Mouse (Mus musculus) midbrain, embryonic 16.5 days (tissue): Measurements from ENCODE around the gene Prelp. TPM values are rescaled to one million over a fixed set of nuclear protein-coding genes. Genes with fewer than 3 reads are reported as not detected.
A peak's percentile ranks its signal among the peaks of the same experiment; 100 is the strongest.

Experiments used
- ATAC-seq: fragments of 200-750 bp; cut with Nextera tagmentation; 2 replicates; pipeline ENCODE4 v1.8.0; 2017; ENCODE audit warnings: moderate TSS enrichment
- H3K27ac ChIP-seq: fragments of 300-500 bp; sonication (generic); 2 replicates; pipeline ENCODE4 v1.5.1; 2014; ENCODE audit warnings: mild to moderate bottlenecking, low read length, mixed read lengths
- H3K27me3 ChIP-seq: fragments of 300-500 bp; sonication (generic); 2 replicates; pipeline ENCODE4 v1.6.1; 2014; ENCODE audit warnings: low read depth, low read length, mixed read lengths; ENCODE audit not compliant: control insufficient read depth, insufficient read depth
- H3K36me3 ChIP-seq: fragments of 300-500 bp; sonication (generic); 2 replicates; pipeline ENCODE4 v1.6.1; 2014; ENCODE audit warnings: mild to moderate bottlenecking, low read length, moderate library complexity, mixed read lengths; ENCODE audit not compliant: control insufficient read depth, insufficient read depth
- H3K4me1 ChIP-seq: fragments of 300-500 bp; sonication (generic); 2 replicates; pipeline ENCODE4 v1.6.1; 2014; ENCODE audit warnings: mild to moderate bottlenecking, low read length, mixed read lengths; ENCODE audit not compliant: control insufficient read depth, insufficient read depth
- H3K4me2 ChIP-seq: fragments of 300-500 bp; sonication (generic); 2 replicates; pipeline ENCODE4 v1.6.1; 2014; ENCODE audit warnings: mild to moderate bottlenecking, low read length, mixed read lengths
- H3K4me3 ChIP-seq: fragments of 300-500 bp; sonication (generic); 2 replicates; pipeline ENCODE4 v1.5.1; 2014; ENCODE audit warnings: low read depth, mild to moderate bottlenecking, low read length, moderate library complexity, mixed read lengths
- H3K9ac ChIP-seq: fragments of 300-500 bp; sonication (generic); 2 replicates; pipeline ENCODE4 v1.6.1; 2014; ENCODE audit warnings: low read depth, low read length, mixed read lengths
- H3K9me3 ChIP-seq: fragments of 300-500 bp; sonication (generic); replicated peaks from 2 replicates; pipeline ENCODE4 v1.6.1; 2014; ENCODE audit warnings: mild to moderate bottlenecking, low read length, mixed read lengths; ENCODE audit not compliant: control insufficient read depth, poor library complexity, severe bottlenecking
- WGBS: fragments of 180-500 bp; shearing (Covaris S2); extraction: QIAGEN DNeasy Blood & Tissue Kit; methylation state at CpG from one replicate; pipeline ENCODE4 v1.1.7; 2014; 5-methylcytosine and 5-hydroxymethylcytosine counted together
- polyA plus RNA-seq: library from polyadenylated mRNA; unstranded; fragments of >200 nt; fragmentation: Nextera tagmentation; extraction: Ambion mirVana; gene quantifications from 2 replicates; pipeline ENCODE4 v1.2.1, GENCODE M21; 2015

Gene Prelp
- polyA plus RNA-seq, 1 experiment from 2014 or later = 9.1 TPM

DNA sequence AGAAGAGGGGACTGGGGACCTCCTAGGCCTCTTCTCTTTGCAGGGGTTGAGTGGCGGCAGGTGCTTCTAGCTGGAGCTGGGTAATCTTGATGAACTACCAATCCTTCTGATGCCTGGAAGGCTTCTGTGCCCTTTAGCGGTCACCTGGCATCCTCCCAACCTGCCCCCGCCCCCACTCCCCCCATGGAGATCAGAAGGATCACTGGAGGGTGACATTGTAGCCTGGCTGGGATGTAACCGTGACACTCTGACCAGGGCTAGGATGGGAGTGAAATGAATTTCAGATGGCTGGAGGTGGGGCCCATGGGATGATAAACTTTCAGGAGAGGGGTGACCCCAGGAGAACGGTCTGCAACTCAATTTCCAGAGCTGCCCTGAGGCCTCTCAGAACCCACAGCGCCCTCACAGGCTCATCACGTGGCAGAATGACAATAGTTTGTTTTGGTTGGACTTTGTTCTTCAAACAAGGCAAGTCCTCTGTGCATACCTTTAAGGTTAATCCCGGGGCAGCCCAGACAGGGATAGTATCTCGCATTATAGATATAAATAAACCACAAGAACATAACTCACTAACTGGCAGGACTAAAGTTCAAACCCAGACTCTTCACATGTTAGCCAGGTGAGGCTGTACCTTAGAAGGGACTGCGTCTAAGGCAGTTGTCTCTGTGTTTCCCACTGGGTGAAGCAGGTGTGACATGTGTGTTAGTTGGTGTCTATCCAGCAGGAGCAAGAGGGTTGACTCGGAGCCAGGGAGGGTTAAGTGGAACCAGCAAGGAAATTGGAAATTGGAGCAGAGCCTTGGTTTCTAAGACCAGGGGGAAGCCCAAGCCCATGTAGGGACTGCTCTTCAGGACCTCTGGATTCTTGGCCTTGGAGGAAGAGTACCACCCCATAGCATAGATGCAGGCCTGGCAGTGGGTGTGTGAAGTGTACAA is 38.7 kb downstream of the Prelp start:
- 57% methylated on average over 11 of the region's 11 CpGs for WGBS
- ATAC-seq = no peak
- Histone ChIP-seq H3K4me2 (no peak overlapping the region), H3K27me3 (no peaks in the 10 kb centered on the region; the same call in 1 of the 2 replicates), H3K27ac (no peak overlapping the region), H3K9me3 (no peaks in the 10 kb centered on the region), H3K9ac (no peak overlapping the region), H3K4me3 (no peak overlapping the region), H3K36me3 (no peaks in the 10 kb centered on the region), H3K4me1 (peaks cover 14% of the 10 kb centered on the region)

GRCm38 (mm10) chr1:133881813-133882212 is 39.4 kb downstream of the Prelp start:
- ATAC-seq = no peak

DNA sequence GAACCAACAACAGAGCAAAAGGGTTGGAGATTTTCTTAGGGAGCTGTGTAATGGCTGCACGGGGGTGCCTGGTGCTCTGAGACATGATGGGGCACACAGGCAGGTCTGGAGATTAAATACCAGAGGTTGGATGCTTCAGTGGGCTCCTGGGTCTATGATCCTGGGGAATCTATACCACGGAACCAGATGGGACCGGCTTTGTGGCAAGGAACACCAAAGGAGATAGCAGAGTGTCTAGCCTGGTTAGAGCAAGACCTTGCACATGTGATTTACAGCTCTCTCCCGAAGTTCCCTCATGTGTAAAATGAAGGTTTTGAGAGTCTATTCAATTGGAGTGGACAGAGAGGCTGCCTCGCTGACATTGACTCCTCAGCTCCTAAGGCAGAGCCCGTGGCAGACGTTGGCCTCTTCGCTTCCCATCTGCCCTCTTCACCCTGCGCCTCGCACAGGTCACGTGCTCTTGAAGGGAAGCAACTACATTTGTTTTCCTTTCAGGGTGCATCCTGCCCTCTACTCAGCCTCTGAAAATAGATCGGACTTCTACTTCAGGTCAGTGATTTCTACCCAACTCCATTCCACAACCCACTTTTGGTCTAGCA is 42.3 kb downstream of the Prelp start:
- Histone ChIP-seq H3K4me3 (no peak overlapping the region), H3K4me2 (no peak overlapping the region), H3K27me3 (no peaks in the 10 kb centered on the region; the same call in 1 of the 2 replicates), H3K9me3 (no peaks in the 10 kb centered on the region), H3K4me1 (no peaks in the 10 kb centered on the region), H3K9ac (no peak overlapping the region), H3K27ac (no peak overlapping the region), H3K36me3 (no peaks in the 10 kb centered on the region)
- WGBS = 80% methylated on average over 12 of the region's 12 CpGs
- ATAC-seq = no peak

More at GRCm38 (mm10) chr1:133881813-133882212, 39.4 kb downstream of the Prelp start:
- H3K9ac ChIP-seq = no peak overlapping the region
- H3K9me3 ChIP-seq = no peaks in the 10 kb centered on the region
- H3K27me3 ChIP-seq = no peaks in the 10 kb centered on the region; the same call in 1 of the 2 replicates
- H3K4me2 ChIP-seq = no peak overlapping the region
- no peak overlapping the region for H3K4me3 ChIP-seq
- H3K36me3 ChIP-seq = no peaks in the 10 kb centered on the region
- no peak overlapping the region for H3K27ac ChIP-seq
- peaks cover 8% of the 10 kb centered on the region for H3K4me1 ChIP-seq
- WGBS = 49% methylated on average over 6 of the region's 6 CpGs

GRCm38 (mm10) chr1:133876936-133877335 is 44.3 kb downstream of the Prelp start:
- ATAC-seq = no peak
- WGBS = 85% methylated on average over 7 of the region's 7 CpGs

GRCm38 (mm10) chr1:133873086-133873813 is 48.0 kb downstream of the Prelp start:
- ATAC-seq = no peak
- Histone ChIP-seq H3K4me3 (no peak overlapping the region), H3K4me1 (no peaks in the 10 kb centered on the region), H3K27ac (no peak overlapping the region), H3K36me3 (no peaks in the 10 kb centered on the region), H3K4me2 (no peak overlapping the region), H3K9me3 (no peaks in the 10 kb centered on the region), H3K27me3 (no peaks in the 10 kb centered on the region), H3K9ac (no peak overlapping the region)
- 80% methylated on average over 6 of the region's 6 CpGs for WGBS

More at GRCm38 (mm10) chr1:133876936-133877335, 44.3 kb downstream of the Prelp start:
- H3K36me3 ChIP-seq = no peaks in the 10 kb centered on the region
- no peaks in the 10 kb centered on the region; the same call in 1 of the 2 replicates for H3K27me3 ChIP-seq
- H3K9ac ChIP-seq = no peak overlapping the region
- no peaks in the 10 kb centered on the region for H3K9me3 ChIP-seq
- H3K4me3 ChIP-seq = no peak overlapping the region
- no peaks in the 10 kb centered on the region for H3K4me1 ChIP-seq
- H3K27ac ChIP-seq = no peak overlapping the region
- no peak overlapping the region for H3K4me2 ChIP-seq

DNA sequence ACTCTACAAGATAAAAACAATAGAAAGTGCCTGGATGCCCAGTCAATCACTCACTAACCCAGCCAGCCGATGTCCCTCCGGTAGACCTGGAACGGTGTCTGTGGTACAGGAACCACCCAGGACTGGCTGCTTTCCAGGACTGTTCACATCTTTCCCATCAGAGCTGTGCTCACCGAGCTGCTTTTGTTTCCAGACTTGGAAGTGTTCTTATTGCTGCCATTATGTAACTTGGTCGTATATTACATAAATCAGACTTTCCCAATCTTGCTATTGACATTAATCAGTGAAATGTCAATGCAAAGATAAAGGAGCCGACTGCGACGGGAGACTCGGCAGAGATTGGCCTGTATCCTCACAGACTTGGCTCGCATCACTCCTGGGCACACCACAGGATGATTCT is 50.0 kb downstream of the Prelp start:
- Histone ChIP-seq H3K4me1 (no peaks in the 10 kb centered on the region), H3K36me3 (no peaks in the 10 kb centered on the region), H3K4me3 (no peak overlapping the region), H3K27me3 (no peaks in the 10 kb centered on the region), H3K4me2 (no peak overlapping the region), H3K27ac (no peak overlapping the region), H3K9ac (no peak overlapping the region), H3K9me3 (no peaks in the 10 kb centered on the region)
- WGBS = 87% methylated on average over 10 of the region's 10 CpGs
- no peak for ATAC-seq

GRCm38 (mm10) chr1:133869221-133869620 is 52.0 kb downstream of the Prelp start:
- H3K9me3 ChIP-seq = no peaks in the 10 kb centered on the region
- H3K4me3 ChIP-seq = no peak overlapping the region
- ATAC-seq = no peak
- no peak overlapping the region for H3K9ac ChIP-seq
- H3K27me3 ChIP-seq = no peaks in the 10 kb centered on the region
- H3K36me3 ChIP-seq = no peaks in the 10 kb centered on the region
- no peak overlapping the region for H3K4me2 ChIP-seq
- 69% methylated on average over 2 of the region's 2 CpGs for WGBS
- H3K27ac ChIP-seq = no peak overlapping the region
- no peaks in the 10 kb centered on the region for H3K4me1 ChIP-seq

DNA sequence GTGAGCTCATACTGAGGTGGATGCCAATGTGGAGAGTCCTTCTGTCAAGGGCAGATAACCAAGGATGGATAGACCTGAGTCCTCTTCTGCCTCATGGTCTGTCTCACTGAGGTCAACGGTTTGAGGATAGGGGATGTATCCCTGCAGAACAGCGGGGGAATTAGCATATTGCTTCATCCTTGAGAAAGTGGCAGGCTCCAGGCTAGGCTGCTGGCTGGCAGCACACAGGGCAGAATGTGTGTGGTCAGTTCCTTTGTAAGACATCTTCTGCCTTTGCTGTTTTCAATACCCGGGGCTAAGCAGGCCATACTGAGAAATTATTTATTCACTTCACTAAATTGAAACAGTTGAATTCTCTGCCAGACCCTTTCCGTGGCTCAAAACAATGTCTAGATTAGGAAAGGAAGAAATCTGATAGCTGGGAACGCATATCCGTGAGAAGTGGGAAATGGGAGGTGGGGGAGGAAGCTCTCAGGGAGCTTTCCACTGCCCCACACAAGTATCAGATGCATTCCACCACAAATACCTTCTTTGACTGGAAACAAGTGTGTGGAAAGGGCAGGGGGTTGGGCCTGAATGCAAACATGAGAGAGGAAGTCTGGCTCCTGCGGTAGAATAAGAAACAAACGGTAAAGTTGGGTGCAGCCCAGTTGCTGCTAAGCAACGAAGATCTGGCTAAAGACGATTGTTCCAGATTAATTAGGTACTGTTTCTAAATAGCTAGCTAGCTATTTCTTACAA is 57.8 kb downstream of the Prelp start:
- Histone ChIP-seq H3K27me3 (no peaks in the 10 kb centered on the region), H3K4me2 (no peak overlapping the region), H3K4me3 (no peak overlapping the region), H3K9ac (no peak overlapping the region), H3K36me3 (no peaks in the 10 kb centered on the region), H3K4me1 (peaks cover 14% of the 10 kb centered on the region), H3K9me3 (no peaks in the 10 kb centered on the region), H3K27ac (peak overlapping the region; percentile 57)
- peak; percentile 60; the same call in 1 of the 2 replicates for ATAC-seq
- 27% methylated on average over 10 of the region's 10 CpGs for WGBS
